Mouse (Mus musculus) liver, embryonic 16.5 days (tissue): ENCODE results near the gene Xylt1. TPM values are rescaled to one million over a fixed set of nuclear protein-coding genes. Genes with fewer than 3 reads are reported as not detected.

ENCODE experiments used
- ATAC-seq: fragments of 200-750 bp; cut with Nextera tagmentation; 2 replicates; pipeline ENCODE4 v1.8.0; 2017; ENCODE audit warnings: low read depth, mild to moderate bottlenecking, moderate number of reproducible peaks, moderate library complexity
- H3K27ac ChIP-seq: fragments of 300-500 bp; sonication (generic); 2 replicates; pipeline ENCODE4 v1.5.1; 2014; ENCODE audit warnings: mild to moderate bottlenecking, low read length
- H3K27me3 ChIP-seq: fragments of 300-500 bp; sonication (generic); 2 replicates; pipeline ENCODE4 v1.6.1; 2014; ENCODE audit warnings: low read depth, low read length, mixed read lengths; ENCODE audit not compliant: control insufficient read depth, insufficient read depth
- H3K36me3 ChIP-seq: fragments of 300-500 bp; sonication (generic); 2 replicates; pipeline ENCODE4 v1.6.1; 2014; ENCODE audit warnings: mild to moderate bottlenecking; ENCODE audit not compliant: control insufficient read depth, insufficient read depth
- H3K4me1 ChIP-seq: fragments of 300-500 bp; sonication (generic); 2 replicates; pipeline ENCODE4 v1.6.1; 2014; ENCODE audit warnings: low read depth, low read length, mixed read lengths; ENCODE audit not compliant: control insufficient read depth
- H3K4me2 ChIP-seq: fragments of 300-500 bp; sonication (generic); 2 replicates; pipeline ENCODE4 v1.6.1; 2014; ENCODE audit warnings: low read depth, low read length, mixed read lengths
- H3K4me3 ChIP-seq: fragments of 300-500 bp; sonication (generic); 2 replicates; pipeline ENCODE4 v1.5.1; 2014; ENCODE audit warnings: low read depth, mild to moderate bottlenecking, low read length
- H3K9ac ChIP-seq: fragments of 300-500 bp; sonication (generic); 2 replicates; pipeline ENCODE4 v1.6.1; 2014; ENCODE audit warnings: low read depth, low read length
- H3K9me3 ChIP-seq: fragments of 300-500 bp; sonication (generic); replicated peaks from 2 replicates; pipeline ENCODE4 v1.6.1; 2016; ENCODE audit warnings: low read length; ENCODE audit not compliant: control insufficient read depth
- WGBS: fragments of 180-500 bp; shearing (Covaris S2); extraction: QIAGEN DNeasy Blood & Tissue Kit; methylation state at CpG from one replicate; pipeline ENCODE4 v1.1.7; 2014; ENCODE audit not compliant: insufficient replicate concordance; 5-methylcytosine and 5-hydroxymethylcytosine counted together
- polyA plus RNA-seq: library from polyadenylated mRNA; unstranded; fragments of >200 nt; fragmentation: Nextera tagmentation; extraction: Ambion mirVana; gene quantifications from 2 replicates; pipeline ENCODE4 v1.2.1, GENCODE M21; 2015

Xylt1 gene
- polyA plus RNA-seq, 1 experiment from 2014 or later, result 0.20 TPM

DNA sequence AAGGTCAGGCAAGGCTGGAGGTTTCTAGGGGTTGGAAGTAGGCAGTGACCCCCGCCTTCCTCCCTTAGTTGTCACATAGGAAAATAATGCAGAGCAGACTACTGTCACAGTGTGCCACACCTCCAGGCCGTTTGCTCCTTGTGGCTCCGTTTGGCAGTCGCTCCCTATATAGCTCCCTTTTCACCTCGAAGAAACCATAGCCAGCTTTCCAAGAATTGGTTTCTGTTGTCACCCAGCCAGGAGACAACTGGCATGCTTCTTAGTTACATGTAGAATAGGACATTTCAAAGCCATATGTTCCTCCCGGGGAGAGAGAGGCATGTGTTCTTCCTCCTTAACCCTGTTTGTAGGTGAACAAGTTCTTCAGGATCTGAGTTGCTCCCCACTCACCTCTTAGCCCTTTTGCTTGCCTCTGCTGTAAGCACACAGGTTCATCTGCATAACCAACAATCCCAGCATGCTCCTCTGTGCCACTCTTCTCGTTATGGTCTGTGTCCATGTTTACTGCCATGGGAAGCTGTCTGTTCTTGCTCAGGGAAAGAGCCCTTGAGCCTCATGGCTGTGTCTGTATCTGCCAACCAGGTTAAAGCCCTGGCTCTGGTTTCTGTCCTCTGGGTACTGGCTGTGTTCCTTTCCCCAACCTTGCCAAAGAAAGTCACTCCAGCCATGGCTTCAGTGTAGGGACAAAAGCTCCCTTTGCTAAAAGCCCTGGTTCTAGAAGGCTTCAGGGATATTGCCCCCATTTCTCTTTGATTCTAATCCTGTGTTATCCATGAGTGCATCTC, 143.8 kb downstream of the Xylt1 start:
- no peaks in the 10 kb centered on the region for H3K4me1 ChIP-seq
- 42% methylated on average over 7 of the region's 7 CpGs for WGBS
- no peak for ATAC-seq
- H3K36me3 ChIP-seq, result no peaks in the 10 kb centered on the region
- no peaks in the 10 kb centered on the region for H3K27me3 ChIP-seq
- no peak overlapping the region for H3K4me2 ChIP-seq
- no peaks in the 10 kb centered on the region for H3K9me3 ChIP-seq
- no peak overlapping the region for H3K4me3 ChIP-seq
- H3K27ac ChIP-seq, result no peak overlapping the region
- H3K9ac ChIP-seq, result no peak overlapping the region

DNA sequence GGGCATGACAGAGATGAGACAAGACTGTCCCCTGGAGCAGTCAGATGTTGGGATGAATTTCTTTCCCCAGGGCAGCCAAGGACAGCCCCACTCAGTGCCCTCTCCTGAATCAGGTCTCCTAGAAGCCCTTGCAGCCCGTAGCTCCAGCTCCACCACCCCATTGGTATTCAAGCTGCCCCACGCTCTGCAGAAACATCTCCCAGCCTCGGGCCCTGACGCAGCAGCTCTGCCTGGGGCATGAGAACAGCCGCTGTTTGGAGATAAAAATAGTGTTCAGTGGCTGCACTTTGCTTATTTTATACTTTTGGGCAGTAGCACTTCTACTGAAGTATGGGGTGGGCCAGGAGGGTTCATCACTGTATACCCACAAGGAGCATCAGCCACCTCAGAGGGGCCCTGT, 144.9 kb downstream of the Xylt1 start:
- Histone ChIP-seq H3K4me1 (no peaks in the 10 kb centered on the region), H3K4me3 (no peak overlapping the region), H3K27ac (no peak overlapping the region), H3K9ac (no peak overlapping the region), H3K4me2 (no peak overlapping the region), H3K9me3 (no peaks in the 10 kb centered on the region), H3K36me3 (no peaks in the 10 kb centered on the region), H3K27me3 (no peaks in the 10 kb centered on the region)
- ATAC-seq, result no peak
- WGBS, result 72% methylated on average over 5 of the region's 5 CpGs

DNA sequence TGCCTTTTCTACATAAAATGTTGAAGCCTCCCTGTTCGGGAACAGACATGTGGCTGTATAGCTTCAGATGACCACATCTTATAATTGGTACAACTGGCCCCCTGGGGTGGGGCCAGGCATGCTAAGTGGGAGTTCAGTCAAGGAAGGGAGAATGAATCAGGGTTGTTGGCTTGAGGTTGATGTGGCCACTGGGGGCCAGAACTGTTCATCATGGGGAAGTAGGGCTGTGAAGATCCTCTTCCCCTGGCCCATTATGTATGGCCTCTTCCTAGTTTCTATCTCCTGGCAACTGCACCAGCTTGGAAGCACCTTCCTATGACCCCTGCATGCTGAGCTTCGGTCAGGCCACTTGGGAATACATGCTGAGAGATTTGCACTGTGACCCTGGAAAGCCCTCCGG, 145.8 kb downstream of the Xylt1 start:
- Histone ChIP-seq H3K9ac (no peak overlapping the region), H3K4me2 (no peak overlapping the region), H3K4me3 (no peak overlapping the region), H3K9me3 (no peaks in the 10 kb centered on the region), H3K27ac (no peak overlapping the region), H3K4me1 (no peaks in the 10 kb centered on the region), H3K27me3 (no peaks in the 10 kb centered on the region), H3K36me3 (no peaks in the 10 kb centered on the region)
- ATAC-seq, result no peak
- WGBS, result 65% methylated on average over 3 of the region's 3 CpGs

DNA sequence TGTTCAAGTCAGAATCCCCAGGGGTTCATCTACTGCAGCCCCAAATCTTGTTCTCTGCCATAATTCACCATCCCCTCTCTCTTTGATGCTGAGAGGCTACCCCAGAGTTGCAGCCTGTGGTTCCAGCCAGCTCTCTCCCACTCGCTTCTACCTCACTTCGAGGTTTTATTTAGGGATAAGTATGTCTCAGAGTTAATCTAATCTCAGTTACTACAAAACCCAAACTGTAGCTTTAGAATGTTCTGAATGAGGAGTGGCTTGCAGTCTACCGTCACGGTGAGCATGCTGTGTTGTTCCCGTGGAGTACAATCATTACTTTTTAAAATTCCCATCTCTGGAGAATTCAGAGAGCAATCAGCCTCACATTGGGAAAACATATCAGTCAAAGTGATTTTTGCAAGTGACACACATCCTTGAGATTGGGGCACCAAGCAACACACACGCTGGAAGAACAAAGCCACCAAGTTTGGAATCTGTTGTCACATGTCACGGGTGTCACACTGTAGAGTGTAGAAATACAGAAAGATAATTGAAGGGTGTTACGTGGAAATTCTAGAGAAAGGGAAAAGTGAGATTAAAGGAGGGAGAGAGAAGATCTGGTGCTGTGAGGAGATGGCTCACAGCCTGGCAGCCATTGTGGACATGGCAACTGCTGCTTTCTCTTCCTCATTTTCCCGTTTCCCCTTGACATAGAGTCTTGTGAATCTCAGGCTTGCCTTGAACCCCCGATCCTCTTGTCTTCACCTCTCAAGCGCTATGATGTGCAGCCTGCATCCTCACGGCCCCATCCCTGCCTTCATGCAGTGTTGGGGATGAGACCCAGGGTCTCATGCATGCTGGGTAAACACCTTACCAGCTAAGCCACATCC, 149.2 kb downstream of the Xylt1 start:
- Histone ChIP-seq H3K36me3 (no peaks in the 10 kb centered on the region), H3K9me3 (no peaks in the 10 kb centered on the region), H3K4me1 (no peaks in the 10 kb centered on the region), H3K27me3 (no peaks in the 10 kb centered on the region), H3K4me2 (no peak overlapping the region), H3K4me3 (no peak overlapping the region), H3K9ac (no peak overlapping the region), H3K27ac (no peak overlapping the region)
- no peak for ATAC-seq
- 68% methylated on average over 12 of the region's 12 CpGs for WGBS

DNA sequence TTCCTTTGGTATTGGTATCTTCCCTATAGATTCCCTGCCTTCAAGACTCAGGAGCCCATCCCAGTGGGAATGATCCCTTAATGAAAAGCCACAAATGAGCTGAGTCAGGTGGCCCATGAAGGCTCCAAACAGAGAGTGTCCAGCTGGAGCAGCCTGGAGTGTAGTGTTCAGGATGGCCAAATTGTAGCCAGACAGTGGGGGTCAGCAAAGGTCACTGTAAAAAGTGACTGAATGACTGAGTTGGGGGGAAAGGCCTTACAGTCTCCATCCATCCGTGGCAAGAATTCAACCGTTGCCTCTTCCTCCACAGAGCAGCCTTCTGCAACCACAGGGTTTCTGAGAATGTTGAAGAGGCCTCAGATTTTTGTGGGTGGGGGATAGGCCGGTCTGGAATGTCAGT, 151.9 kb downstream of the Xylt1 start:
- WGBS, result 52% methylated on average over 3 of the region's 3 CpGs
- Histone ChIP-seq H3K9ac (no peak overlapping the region), H3K4me2 (no peak overlapping the region), H3K36me3 (no peaks in the 10 kb centered on the region), H3K27me3 (no peaks in the 10 kb centered on the region), H3K4me3 (no peak overlapping the region), H3K4me1 (no peaks in the 10 kb centered on the region), H3K27ac (no peak overlapping the region), H3K9me3 (no peaks in the 10 kb centered on the region)
- no peak for ATAC-seq

DNA sequence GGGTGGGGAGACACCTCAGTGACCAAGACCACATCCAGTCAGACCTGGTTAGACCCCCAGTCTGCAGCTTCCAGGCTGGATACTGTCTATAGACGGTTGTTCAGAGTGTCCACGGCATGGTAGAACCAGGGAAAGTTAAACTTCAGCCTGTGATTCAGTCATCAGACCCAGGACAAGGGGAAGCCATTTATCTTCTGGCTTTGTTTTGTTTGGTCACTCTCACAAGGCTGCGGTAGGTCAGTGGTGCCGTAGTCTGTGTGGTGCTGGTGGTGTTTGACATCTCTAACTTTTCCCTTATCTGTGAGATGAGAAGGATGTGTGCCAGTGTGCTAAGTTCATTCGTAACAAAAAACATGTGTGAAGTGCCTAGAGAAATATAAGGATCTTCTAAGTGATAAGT, 152.4 kb downstream of the Xylt1 start:
- no peak overlapping the region for H3K9ac ChIP-seq
- H3K4me1 ChIP-seq, result no peaks in the 10 kb centered on the region
- ATAC-seq, result no peak
- H3K36me3 ChIP-seq, result no peaks in the 10 kb centered on the region
- H3K27me3 ChIP-seq, result no peaks in the 10 kb centered on the region
- no peak overlapping the region for H3K4me3 ChIP-seq
- H3K9me3 ChIP-seq, result no peaks in the 10 kb centered on the region
- 52% methylated on average over 5 of the region's 5 CpGs for WGBS
- H3K27ac ChIP-seq, result no peak overlapping the region
- H3K4me2 ChIP-seq, result no peak overlapping the region

DNA sequence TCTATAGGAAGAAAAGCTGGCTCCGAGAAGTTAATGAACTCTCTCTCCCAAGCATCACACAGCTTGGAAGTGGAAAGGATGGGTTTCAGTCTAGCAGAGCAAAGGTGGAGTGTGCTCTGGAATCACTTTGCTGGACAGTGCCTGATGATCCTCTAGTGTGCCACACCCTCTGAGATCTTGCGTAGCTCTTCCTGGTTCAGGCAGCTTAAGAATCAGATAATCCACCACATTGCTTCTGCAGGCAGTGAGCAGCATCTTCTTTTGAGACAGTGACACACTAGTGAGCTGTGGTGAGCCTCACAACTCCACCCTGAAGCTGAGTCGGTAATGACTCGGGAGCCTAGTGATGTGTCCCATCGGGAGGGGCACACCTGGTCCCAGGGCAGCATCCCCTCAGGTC, 159.2 kb downstream of the Xylt1 start:
- H3K4me1 ChIP-seq, result no peaks in the 10 kb centered on the region
- H3K4me2 ChIP-seq, result no peak overlapping the region
- no peak overlapping the region for H3K27ac ChIP-seq
- no peaks in the 10 kb centered on the region for H3K27me3 ChIP-seq
- no peaks in the 10 kb centered on the region for H3K36me3 ChIP-seq
- no peaks in the 10 kb centered on the region for H3K9me3 ChIP-seq
- H3K9ac ChIP-seq, result no peak overlapping the region
- no peak overlapping the region for H3K4me3 ChIP-seq
- ATAC-seq, result no peak
- WGBS, result 47% methylated on average over 5 of the region's 5 CpGs

DNA sequence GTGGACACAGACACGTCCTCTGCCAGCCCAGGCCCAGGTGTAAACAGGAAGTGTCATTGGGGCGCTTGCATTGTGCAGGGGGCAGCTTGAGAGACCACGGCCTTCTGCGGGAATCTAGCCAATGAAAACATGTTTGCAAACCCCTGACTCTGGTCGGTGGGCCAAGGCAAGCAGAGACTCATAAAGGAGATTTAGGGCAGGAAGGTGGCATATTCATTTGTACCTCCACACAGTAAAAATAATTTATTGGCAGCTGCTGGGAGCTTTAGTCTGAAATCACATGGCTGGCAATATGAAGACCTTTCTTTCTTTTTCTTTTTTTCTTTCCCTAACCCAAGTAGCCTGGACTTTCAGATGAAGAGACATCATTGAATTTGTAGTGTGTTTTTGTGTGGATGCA, 159.6 kb downstream of the Xylt1 start:
- Histone ChIP-seq H3K9ac (no peak overlapping the region), H3K4me2 (no peak overlapping the region), H3K4me1 (no peaks in the 10 kb centered on the region), H3K27ac (no peak overlapping the region), H3K27me3 (no peaks in the 10 kb centered on the region), H3K9me3 (no peaks in the 10 kb centered on the region), H3K4me3 (no peak overlapping the region), H3K36me3 (no peaks in the 10 kb centered on the region)
- ATAC-seq, result no peak
- 36% methylated on average over 5 of the region's 5 CpGs for WGBS

DNA sequence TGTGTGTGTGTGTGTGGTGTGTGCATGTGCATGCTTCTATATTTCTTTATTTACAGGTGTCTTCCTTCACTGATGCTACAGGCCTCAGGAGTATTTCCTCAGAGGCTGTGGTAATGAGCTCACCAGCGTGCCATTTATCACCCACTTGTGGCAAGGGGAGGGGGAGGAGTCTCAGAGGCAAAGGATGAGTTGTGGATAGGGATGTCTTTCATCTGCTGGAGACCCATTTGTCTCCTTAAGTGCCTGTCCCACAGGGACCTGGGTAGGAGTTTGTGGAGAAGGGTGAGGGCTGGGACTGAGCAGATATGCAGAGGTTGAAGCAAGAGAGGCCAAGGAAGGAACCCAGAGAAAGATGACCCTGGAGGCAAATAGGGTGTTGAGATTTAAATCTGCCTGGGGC, 160.3 kb downstream of the Xylt1 start:
- Histone ChIP-seq H3K36me3 (no peaks in the 10 kb centered on the region), H3K9me3 (no peaks in the 10 kb centered on the region), H3K27ac (no peak overlapping the region), H3K4me3 (no peak overlapping the region), H3K4me1 (no peaks in the 10 kb centered on the region), H3K4me2 (no peak overlapping the region), H3K27me3 (no peaks in the 10 kb centered on the region), H3K9ac (no peak overlapping the region)
- 39% methylated on average over 1 of the region's 1 CpGs for WGBS
- no peak for ATAC-seq
